9 mouse cellular contexts compared by ENCODE assay signal in genomic region chr7:65470214-65470613, GRCm38 (mm10). TPM values are rescaled to one million over a fixed set of nuclear protein-coding genes. Genes with fewer than 3 reads are reported as not detected.
DNase-seq lines count a peak whose midpoint lies in the region; ATAC-seq lines count a peak whose summit lies in the region.
"Had no signal": no experiment of that assay in that cellular context is flagged by ENCODE, and none has a peak within 500 bp of the region (broad histone marks: within the 10 kb centered on the region; RNA-seq: fewer than 3 reads in every experiment).

No protein-coding gene starts in this region.

- H3K36me3 ChIP-seq in kidney, embryonic 14.5 days (ENCODE audit: control insufficient read depth, insufficient read depth, low read length), result no peaks in the 10 kb centered on the region
- no peaks in the 10 kb centered on the region for H3K36me3 ChIP-seq in lung, embryonic 15.5 days

- no peak overlapping the region for H3K4me2 ChIP-seq in kidney, embryonic 14.5 days (replicated peaks; ENCODE audit: low read depth, low read length)
- H3K4me2 ChIP-seq in lung, embryonic 15.5 days, result peak overlapping the region; percentile 26

- WGBS in kidney, embryonic 14.5 days, result 20% methylated on average over 8 of the region's 8 CpGs
- WGBS in lung, embryonic 15.5 days, result 16% methylated on average over 8 of the region's 8 CpGs

- H3K27ac ChIP-seq in kidney, embryonic 14.5 days (ENCODE audit: low read depth, low read length), result peak overlapping the region; percentile 1; the same call in 1 of the 2 replicates
- H3K27ac ChIP-seq in lung, embryonic 15.5 days, result peak overlapping the region; percentile 87
- H3K27ac ChIP-seq: liver, embryonic 14.5 days had no signal

- H3K9ac ChIP-seq in kidney, embryonic 14.5 days (ENCODE audit: low read depth, low read length), result no peak overlapping the region
- no peak overlapping the region for H3K9ac ChIP-seq in lung, embryonic 15.5 days
- H3K9ac ChIP-seq: liver, embryonic 14.5 days had no signal

- ATAC-seq in kidney, embryonic 14.5 days (ENCODE audit: low FRiP score, low TSS enrichment), result no peak
- peak; percentile 31; the same call in 1 of the 2 replicates for ATAC-seq in lung, embryonic 15.5 days (ENCODE audit: borderline replicate concordance, extremely low read depth, low FRiP score, low TSS enrichment)

- H3K4me3 ChIP-seq in kidney, embryonic 14.5 days (ENCODE audit: low read length), result no peak overlapping the region
- H3K4me3 ChIP-seq in lung, embryonic 15.5 days, result no peak overlapping the region

- no peaks in the 10 kb centered on the region for H3K9me3 ChIP-seq in kidney, embryonic 14.5 days (ENCODE audit: control insufficient read depth, low read length)
- H3K9me3 ChIP-seq in lung, embryonic 15.5 days, result no peaks in the 10 kb centered on the region

- H3K27me3 ChIP-seq in kidney, embryonic 14.5 days (ENCODE audit: control insufficient read depth, insufficient read depth, low read length), result no peaks in the 10 kb centered on the region
- H3K27me3 ChIP-seq in lung, embryonic 15.5 days, result no peaks in the 10 kb centered on the region

- H3K4me1 ChIP-seq in kidney, embryonic 14.5 days (ENCODE audit: control insufficient read depth, insufficient read depth, low read length), result peaks cover 9% of the 10 kb centered on the region
- peaks cover 37% of the 10 kb centered on the region for H3K4me1 ChIP-seq in lung, embryonic 15.5 days

- peak; percentile 47 for DNase-seq in 3T3-L1 (ENCODE audit: low read depth, low spot score)
- peak; percentile 24 for DNase-seq in NIH3T3 (ENCODE audit: low read depth)
- DNase-seq in adrenal gland, adult 2 months, result no peak
- DNase-seq in urinary bladder, postnatal 36 days (ENCODE audit: low spot score in 2 of 2), result no peak
- DNase-seq in layer of hippocampus, postnatal 10 days (ENCODE audit: low spot score in 2 of 2), result no peak
- DNase-seq in gastrocnemius, postnatal 25 days, result no peak

RNA-seq across cellular contexts. Expression of gene Tjp1, which starts 57.4 kb away (rescaled TPM):
- 18.9 and 21.3 TPM in 2 replicates for polyA plus RNA-seq in kidney, embryonic 14.5 days (2014; fragmentation: Nextera tagmentation; extraction: Ambion mirVana)
- 37.7 and 41.1 TPM in 2 replicates for polyA plus RNA-seq in lung, embryonic 15.5 days (2015; fragmentation: Nextera tagmentation; extraction: Ambion mirVana)
- 100 to 1,000 TPM in 1 of 2 experiments, 10 to 100 TPM in 1; 61.1 to 101 TPM for total RNA-seq in adrenal gland, adult 2 months (2021)
- 10.5 and 11.2 TPM in 2 replicates for polyA plus RNA-seq in adrenal gland, adult 2 months (2012; rRNA removed)
- 100 to 1,000 TPM; 113 to 118 TPM for total RNA-seq in layer of hippocampus, postnatal 10 days (2021)
- 10 to 100 TPM; 26.1 to 32.7 TPM for total RNA-seq in gastrocnemius, postnatal 25 days (2021)

Comparison
In these comparisons a context has a peak if more than half of its experiments do, and no peak if none do; other contexts are left out.
1. DNase-seq: peak in 3T3-L1 (single experiment) and NIH3T3 (single experiment); none in adrenal gland, adult 2 months (single experiment), urinary bladder, postnatal 36 days (0 of 2), layer of hippocampus, postnatal 10 days (0 of 2) and gastrocnemius, postnatal 25 days (single experiment).